Mouse (Mus musculus) limb, embryonic 11.5 days (tissue): ENCODE data around the gene Ptprn2. TPM values are rescaled to one million over a fixed set of nuclear protein-coding genes. Genes with fewer than 3 reads are reported as not detected.

ENCODE experiments used
- ATAC-seq: fragments of 200-750 bp; cut with Nextera tagmentation; 2 replicates; pipeline ENCODE4 v1.8.0; 2017; ENCODE audit warnings: low read depth; ENCODE audit not compliant: insufficient number of reproducible peaks, low FRiP score, low TSS enrichment
- DNase-seq: peaks from one replicate; pipeline ENCODE4 v3.0.0-alpha.2; 2015; ENCODE audit warnings: low spot score
- H3K27ac ChIP-seq: fragments of 300-500 bp; sonication (generic); replicated peaks from 2 replicates; pipeline ENCODE4 v1.5.1; 2014; ENCODE audit warnings: low read depth, mild to moderate bottlenecking, low read length
- H3K27me3 ChIP-seq: fragments of 300-500 bp; sonication (generic); 2 replicates; pipeline ENCODE4 v1.6.1; 2014; ENCODE audit warnings: mild to moderate bottlenecking, low read length, mixed read lengths; ENCODE audit not compliant: control insufficient read depth, insufficient read depth
- H3K36me3 ChIP-seq: fragments of 300-500 bp; sonication (generic); 2 replicates; pipeline ENCODE4 v1.6.1; 2014; ENCODE audit warnings: mild to moderate bottlenecking, low read length, moderate library complexity, mixed read lengths; ENCODE audit not compliant: control insufficient read depth, insufficient read depth
- H3K4me1 ChIP-seq: fragments of 300-500 bp; sonication (generic); 2 replicates; pipeline ENCODE4 v1.6.1; 2014; ENCODE audit warnings: low read length, mixed read lengths; ENCODE audit not compliant: control insufficient read depth, insufficient read depth
- H3K4me2 ChIP-seq: fragments of 300-500 bp; sonication (generic); 2 replicates; pipeline ENCODE4 v1.6.1; 2014; ENCODE audit warnings: low read depth, mild to moderate bottlenecking, moderate library complexity; ENCODE audit not compliant: severe bottlenecking
- H3K4me3 ChIP-seq: fragments of 300-500 bp; sonication (generic); 2 replicates; pipeline ENCODE4 v1.5.1; 2014; ENCODE audit warnings: low read depth, low read length
- H3K9ac ChIP-seq: fragments of 300-500 bp; sonication (generic); 2 replicates; pipeline ENCODE4 v1.6.1; 2014; ENCODE audit warnings: mild to moderate bottlenecking, low read length
- H3K9me3 ChIP-seq: fragments of 300-500 bp; sonication (generic); 2 replicates; pipeline ENCODE4 v1.6.1; 2016; ENCODE audit warnings: low read length; ENCODE audit not compliant: control insufficient read depth
- WGBS: fragments of 180-500 bp; shearing (Covaris S2); extraction: QIAGEN DNeasy Blood & Tissue Kit; methylation state at CpG from one replicate; pipeline ENCODE4 v1.1.7; 2014; 5-methylcytosine and 5-hydroxymethylcytosine counted together
- polyA plus RNA-seq: library from polyadenylated mRNA; unstranded; fragments of >200 nt; fragmentation: Nextera tagmentation; extraction: Ambion mirVana; gene quantifications from 2 replicates; pipeline ENCODE4 v1.2.1, GENCODE M21; 2014

Ptprn2 gene
- polyA plus RNA-seq, 1 experiment from 2014 or later, result not detected

GRCm38 (mm10) chr12:117207421-117208120 lies 722.1 kb downstream of the Ptprn2 start:
- no peak overlapping the region for H3K27ac ChIP-seq
- H3K9me3 ChIP-seq, result no peaks in the 10 kb centered on the region
- no peaks in the 10 kb centered on the region for H3K36me3 ChIP-seq
- H3K4me2 ChIP-seq, result no peak overlapping the region
- ATAC-seq (no peak), DNase-seq (no peak)
- no peak overlapping the region for H3K9ac ChIP-seq
- no peak overlapping the region for H3K4me3 ChIP-seq
- no peaks in the 10 kb centered on the region for H3K4me1 ChIP-seq
- WGBS, result 71% methylated on average over 4 of the region's 4 CpGs
- H3K27me3 ChIP-seq, result no peaks in the 10 kb centered on the region

GRCm38 (mm10) chr12:117210467-117210866 lies 724.9 kb downstream of the Ptprn2 start:
- H3K27me3 ChIP-seq, result no peaks in the 10 kb centered on the region
- no peak overlapping the region for H3K27ac ChIP-seq
- ATAC-seq (no peak), DNase-seq (no peak)
- no peak overlapping the region for H3K4me3 ChIP-seq
- H3K4me1 ChIP-seq, result no peaks in the 10 kb centered on the region
- H3K36me3 ChIP-seq, result no peaks in the 10 kb centered on the region
- no peak overlapping the region for H3K4me2 ChIP-seq
- 92% methylated on average over 4 of the region's 4 CpGs for WGBS
- H3K9ac ChIP-seq, result no peak overlapping the region
- no peaks in the 10 kb centered on the region for H3K9me3 ChIP-seq

GRCm38 (mm10) chr12:117213531-117213930 lies 728.0 kb downstream of the Ptprn2 start:
- Histone ChIP-seq H3K4me3 (no peak overlapping the region), H3K27ac (no peak overlapping the region), H3K27me3 (no peaks in the 10 kb centered on the region), H3K4me1 (no peaks in the 10 kb centered on the region), H3K36me3 (no peaks in the 10 kb centered on the region), H3K9ac (no peak overlapping the region), H3K9me3 (no peaks in the 10 kb centered on the region), H3K4me2 (no peak overlapping the region)
- DNase-seq, result no peak
- 70% methylated on average over 1 of the region's 1 CpGs for WGBS
- ATAC-seq, result no peak

- ATAC-seq (no peak), DNase-seq (no peak)
- Histone ChIP-seq H3K9ac (no peak overlapping the region), H3K36me3 (no peaks in the 10 kb centered on the region), H3K9me3 (no peaks in the 10 kb centered on the region), H3K27ac (no peak overlapping the region), H3K27me3 (no peaks in the 10 kb centered on the region), H3K4me2 (no peak overlapping the region), H3K4me1 (no peaks in the 10 kb centered on the region), H3K4me3 (no peak overlapping the region)
- WGBS, result 84% methylated on average over 4 of the region's 4 CpGs
Observed at GRCm38 (mm10) chr12:117214272-117214671, 728.8 kb downstream of the Ptprn2 start.

DNA sequence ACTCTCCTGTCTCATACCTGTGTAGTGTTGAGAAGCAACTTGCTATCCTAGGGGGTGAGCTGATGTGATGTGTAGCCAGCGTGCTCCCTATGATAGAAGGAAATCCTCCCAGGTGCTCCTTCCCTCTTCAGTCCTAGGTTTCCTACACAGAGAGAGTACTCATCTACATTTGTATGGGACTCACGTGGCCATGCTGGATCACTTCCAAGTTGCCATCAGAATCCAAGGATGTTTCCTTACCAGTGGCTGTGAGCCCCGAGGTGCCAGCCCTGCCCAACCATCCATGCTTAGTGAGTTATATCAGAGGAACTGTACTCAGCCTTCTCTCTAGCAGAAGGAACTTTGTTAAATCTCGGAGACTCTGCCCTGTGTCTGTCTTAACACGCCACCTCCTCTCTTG lies 729.4 kb downstream of the Ptprn2 start:
- Histone ChIP-seq H3K4me3 (no peak overlapping the region), H3K4me1 (no peaks in the 10 kb centered on the region), H3K4me2 (no peak overlapping the region), H3K27ac (no peak overlapping the region), H3K36me3 (no peaks in the 10 kb centered on the region), H3K9ac (no peak overlapping the region), H3K27me3 (no peaks in the 10 kb centered on the region), H3K9me3 (no peaks in the 10 kb centered on the region)
- ATAC-seq (no peak), DNase-seq (no peak)
- WGBS, result 90% methylated on average over 5 of the region's 5 CpGs

- Histone ChIP-seq H3K36me3 (no peaks in the 10 kb centered on the region), H3K27ac (no peak overlapping the region), H3K27me3 (no peaks in the 10 kb centered on the region), H3K9me3 (no peaks in the 10 kb centered on the region), H3K4me1 (no peaks in the 10 kb centered on the region), H3K4me2 (no peak overlapping the region), H3K4me3 (no peak overlapping the region), H3K9ac (no peak overlapping the region)
- no peak for ATAC-seq
- WGBS, result 86% methylated on average over 4 of the region's 4 CpGs
- DNase-seq, result no peak
Observed at GRCm38 (mm10) chr12:117221909-117222308, 736.4 kb downstream of the Ptprn2 start.

- H3K27me3 ChIP-seq, result no peaks in the 10 kb centered on the region
- ATAC-seq, result no peak
- no peaks in the 10 kb centered on the region for H3K9me3 ChIP-seq
- H3K4me2 ChIP-seq, result no peak overlapping the region
- H3K36me3 ChIP-seq, result no peaks in the 10 kb centered on the region
- WGBS, result 93% methylated on average over 1 of the region's 1 CpGs
- no peak overlapping the region for H3K9ac ChIP-seq
- no peak for DNase-seq
- H3K4me3 ChIP-seq, result no peak overlapping the region
- H3K4me1 ChIP-seq, result no peaks in the 10 kb centered on the region
- no peak overlapping the region for H3K27ac ChIP-seq
Observed at GRCm38 (mm10) chr12:117224036-117224435, 738.5 kb downstream of the Ptprn2 start.

DNA sequence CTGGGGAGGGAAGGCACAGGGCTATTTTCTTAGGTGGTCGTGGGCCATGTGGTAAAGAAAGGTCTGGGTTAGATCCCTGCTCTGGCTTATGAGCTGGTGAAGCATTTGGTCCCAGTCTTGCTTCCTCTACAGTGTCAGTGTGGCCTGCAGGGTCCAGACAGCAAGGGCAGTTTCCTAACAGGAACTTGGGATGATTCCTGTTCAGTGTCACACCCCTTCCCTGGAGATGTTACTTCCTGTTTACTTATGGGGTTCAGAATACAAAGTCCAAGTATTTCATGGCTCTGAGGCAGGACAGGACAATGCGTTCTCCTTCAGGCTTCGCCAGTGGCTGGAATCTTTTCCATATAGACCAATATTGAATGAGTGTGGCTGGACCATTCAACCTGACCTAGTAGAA lies 741.7 kb downstream of the Ptprn2 start:
- H3K9me3 ChIP-seq, result no peaks in the 10 kb centered on the region
- no peak overlapping the region for H3K4me3 ChIP-seq
- H3K4me1 ChIP-seq, result no peaks in the 10 kb centered on the region
- H3K27me3 ChIP-seq, result no peaks in the 10 kb centered on the region
- H3K4me2 ChIP-seq, result no peak overlapping the region
- no peaks in the 10 kb centered on the region for H3K36me3 ChIP-seq
- ATAC-seq (no peak), DNase-seq (no peak)
- 82% methylated on average over 3 of the region's 3 CpGs for whole genome bisulfite sequencing
- no peak overlapping the region for H3K9ac ChIP-seq
- H3K27ac ChIP-seq, result no peak overlapping the region

DNA sequence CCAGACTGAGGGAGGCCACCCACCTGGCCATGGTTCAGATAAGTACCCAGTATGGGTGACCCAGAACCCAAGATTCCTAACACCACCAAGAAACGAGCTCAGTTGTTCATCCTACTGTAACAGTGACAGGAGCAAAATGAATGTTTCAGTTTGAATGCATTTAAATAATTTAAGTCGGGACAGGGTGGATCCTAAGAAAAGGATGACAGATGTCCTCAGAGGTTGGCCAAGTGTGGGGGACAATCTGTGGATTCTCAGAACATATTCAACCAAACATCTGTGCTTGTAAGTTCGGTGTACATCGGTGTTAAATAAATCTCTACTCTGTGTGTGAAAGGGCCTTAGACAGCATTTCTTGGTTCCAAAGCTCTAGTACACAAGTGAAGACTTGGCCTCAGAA lies 743.9 kb downstream of the Ptprn2 start:
- Histone ChIP-seq H3K9ac (no peak overlapping the region), H3K4me2 (no peak overlapping the region), H3K9me3 (no peaks in the 10 kb centered on the region), H3K4me3 (no peak overlapping the region), H3K27me3 (no peaks in the 10 kb centered on the region), H3K4me1 (no peaks in the 10 kb centered on the region), H3K36me3 (no peaks in the 10 kb centered on the region), H3K27ac (no peak overlapping the region)
- ATAC-seq (no peak), DNase-seq (no peak)
- 88% methylated on average over 4 of the region's 4 CpGs for WGBS
